Mouse (Mus musculus): ENCODE results near the gene Tubb4b.

- TF ChIP-seq CTCF (IDR thresholded peaks at IDR 0.05; ENCODE audit: control insufficient read depth, insufficient read depth, insufficient replicate concordance, low read depth, low read length) (no peak), POLR2A (IDR thresholded peaks at IDR 0.05; ENCODE audit: control insufficient read depth, low read depth, low read length) (no peak)
Observed at GRCm38 (mm10) chr2:25237522-25237921, 13.0 kb upstream of the Tubb4b start.

Measured in testis, adult 2 months (tissue).